Mouse (Mus musculus): ENCODE measurements around the gene Tspan4.
A peak's percentile ranks its signal among the peaks of the same experiment; 100 is the strongest.

The Tspan4 gene

DNA sequence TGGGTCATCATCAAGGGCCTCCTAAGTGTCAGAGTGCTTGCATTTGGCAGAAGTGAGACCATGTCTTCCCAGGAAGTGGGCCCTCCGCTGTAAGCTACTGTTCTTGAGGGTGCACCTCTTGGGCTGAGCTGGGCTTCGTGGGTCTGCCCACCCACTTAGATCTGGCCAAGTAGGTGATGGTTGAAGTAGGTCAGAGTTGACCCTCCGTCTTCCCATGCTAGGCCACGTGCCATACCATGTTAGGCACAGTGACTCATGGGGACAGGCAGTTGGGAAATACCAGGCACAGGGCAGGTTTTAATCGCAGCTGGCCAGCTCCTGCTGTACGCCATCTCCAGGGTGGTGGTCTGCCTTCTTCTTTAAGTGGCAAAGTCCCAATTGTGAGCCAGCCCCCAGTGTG lies 18.3 kb upstream of the Tspan4 start:
- TF ChIP-seq CTCF (conservative IDR thresholded peaks at IDR 0.05; ENCODE audit: low read length) = no peak
- TF ChIP-seq NANOG (IDR thresholded peaks at IDR 0.05; ENCODE audit: borderline replicate concordance, low read length) = no peak
- TF ChIP-seq POU5F1 (IDR thresholded peaks at IDR 0.05; ENCODE audit: borderline replicate concordance, low read length) = no peak

DNA sequence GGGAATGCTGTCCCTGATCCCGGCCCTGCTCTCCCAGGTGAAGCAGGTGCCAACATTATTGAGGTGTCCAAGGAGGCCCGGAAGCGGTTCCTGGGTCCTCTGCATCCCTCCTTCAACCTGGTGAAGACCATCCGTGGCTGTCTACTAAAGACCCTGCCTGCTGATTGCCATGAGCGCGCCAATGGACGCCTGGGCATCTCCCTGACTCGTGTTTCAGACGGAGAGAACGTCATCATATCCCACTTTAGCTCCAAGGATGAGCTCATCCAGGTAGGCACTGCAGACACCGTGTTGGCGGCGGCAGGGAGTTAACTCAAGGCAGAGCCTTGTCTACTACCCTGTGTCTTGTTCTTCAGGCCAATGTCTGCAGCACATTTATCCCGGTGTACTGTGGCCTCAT lies 17.8 kb upstream of the Tspan4 start:
- no peaks in the 10 kb centered on the region for H3K9me3 ChIP-seq (ENCODE audit: low read length)
- peaks cover 41% of the 10 kb centered on the region for H3K27me3 ChIP-seq (ENCODE audit: insufficient read depth, low read length)

More for the DNA sequence above, 18.3 kb upstream of the Tspan4 start:
- Histone ChIP-seq H3K36me3 (ENCODE audit: insufficient read depth, low read length) (peaks cover 23% of the 10 kb centered on the region), H3K9me3 (ENCODE audit: low read length) (no peaks in the 10 kb centered on the region), H3K4me1 (replicated peaks; ENCODE audit: low read depth, low read length) (peaks cover 74% of the 10 kb centered on the region), H3K27me3 (ENCODE audit: insufficient read depth, low read length) (peaks cover 37% of the 10 kb centered on the region), H3K4me3 (replicated peaks; ENCODE audit: low read length) (no peak overlapping the region)

DNA sequence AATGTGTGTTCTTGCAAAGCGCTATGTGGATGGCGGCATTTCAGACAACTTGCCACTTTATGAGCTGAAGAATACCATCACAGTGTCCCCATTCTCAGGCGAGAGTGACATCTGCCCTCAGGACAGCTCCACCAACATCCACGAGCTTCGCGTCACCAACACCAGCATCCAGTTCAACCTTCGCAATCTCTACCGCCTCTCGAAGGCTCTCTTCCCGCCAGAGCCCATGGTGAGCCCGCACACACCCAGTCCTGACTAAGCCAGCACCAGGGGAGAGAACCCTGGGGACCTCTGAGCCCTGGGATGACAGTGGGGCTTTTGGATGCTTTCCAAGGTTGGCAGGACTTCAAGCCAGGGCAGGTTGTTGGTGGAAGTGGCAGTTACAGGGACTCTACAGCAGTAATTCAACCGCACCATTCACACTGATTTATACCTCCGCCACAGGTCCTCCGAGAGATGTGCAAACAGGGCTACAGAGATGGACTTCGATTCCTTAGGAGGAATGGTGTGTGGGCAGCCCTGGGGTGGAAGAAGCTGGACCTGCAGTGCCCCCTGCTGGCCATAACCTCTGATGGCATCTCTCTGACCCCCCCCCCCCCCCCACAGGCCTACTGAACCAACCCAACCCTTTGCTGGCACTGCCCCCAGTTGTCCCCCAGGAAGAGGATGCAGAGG lies 16.9 kb upstream of the Tspan4 start:
- H3K4me1 ChIP-seq (replicated peaks; ENCODE audit: low read depth, low read length) = peaks cover 77% of the 10 kb centered on the region
- H3K9me3 ChIP-seq (ENCODE audit: low read length) = no peaks in the 10 kb centered on the region
- peaks cover 17% of the 10 kb centered on the region for H3K36me3 ChIP-seq (ENCODE audit: insufficient read depth, low read length)
- peaks cover 50% of the 10 kb centered on the region for H3K27me3 ChIP-seq (ENCODE audit: insufficient read depth, low read length)
- TF ChIP-seq POU5F1 (IDR thresholded peaks at IDR 0.05; ENCODE audit: borderline replicate concordance, low read length) (no peak), CTCF (conservative IDR thresholded peaks at IDR 0.05; ENCODE audit: low read length) (peak; percentile 37), NANOG (IDR thresholded peaks at IDR 0.05; ENCODE audit: borderline replicate concordance, low read length) (no peak)
- no peak overlapping the region for H3K4me3 ChIP-seq (replicated peaks; ENCODE audit: low read length)

More for the DNA sequence above, 17.8 kb upstream of the Tspan4 start:
- TF ChIP-seq NANOG (IDR thresholded peaks at IDR 0.05; ENCODE audit: borderline replicate concordance, low read length) = no peak
- no peak for TF ChIP-seq CTCF (conservative IDR thresholded peaks at IDR 0.05; ENCODE audit: low read length)
- no peak for TF ChIP-seq POU5F1 (IDR thresholded peaks at IDR 0.05; ENCODE audit: borderline replicate concordance, low read length)
- Histone ChIP-seq H3K4me1 (replicated peaks; ENCODE audit: low read depth, low read length) (peaks cover 73% of the 10 kb centered on the region), H3K4me3 (replicated peaks; ENCODE audit: low read length) (no peak overlapping the region), H3K36me3 (ENCODE audit: insufficient read depth, low read length) (peaks cover 18% of the 10 kb centered on the region)

DNA sequence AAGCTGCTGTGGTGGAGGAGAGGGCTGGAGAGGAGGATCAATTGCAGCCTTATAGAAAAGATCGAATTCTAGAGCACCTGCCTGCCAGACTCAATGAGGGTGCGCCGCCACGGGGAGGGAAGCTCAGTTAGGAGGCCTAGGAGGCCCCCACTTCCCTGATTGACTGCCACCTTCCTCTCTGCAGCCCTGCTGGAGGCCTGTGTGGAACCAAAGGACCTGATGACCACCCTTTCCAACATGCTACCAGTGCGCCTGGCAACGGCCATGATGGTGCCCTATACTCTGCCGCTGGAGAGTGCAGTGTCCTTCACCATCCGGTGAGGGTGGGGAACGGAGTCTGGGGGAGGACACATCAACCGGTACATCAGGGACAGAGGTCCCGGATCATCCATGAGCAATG lies 16.4 kb upstream of the Tspan4 start:
- Histone ChIP-seq H3K4me3 (replicated peaks; ENCODE audit: low read length) (peak overlapping the region; percentile 74), H3K27me3 (ENCODE audit: insufficient read depth, low read length) (peaks cover 56% of the 10 kb centered on the region), H3K4me1 (replicated peaks; ENCODE audit: low read depth, low read length) (peaks cover 83% of the 10 kb centered on the region), H3K9me3 (ENCODE audit: low read length) (no peaks in the 10 kb centered on the region), H3K36me3 (ENCODE audit: insufficient read depth, low read length) (peaks cover 17% of the 10 kb centered on the region)
- TF ChIP-seq CTCF (conservative IDR thresholded peaks at IDR 0.05; ENCODE audit: low read length) = no peak; the same call in 1 of the 2 replicates
- TF ChIP-seq POU5F1 (IDR thresholded peaks at IDR 0.05; ENCODE audit: borderline replicate concordance, low read length) = no peak
- no peak for TF ChIP-seq NANOG (IDR thresholded peaks at IDR 0.05; ENCODE audit: borderline replicate concordance, low read length)

DNA sequence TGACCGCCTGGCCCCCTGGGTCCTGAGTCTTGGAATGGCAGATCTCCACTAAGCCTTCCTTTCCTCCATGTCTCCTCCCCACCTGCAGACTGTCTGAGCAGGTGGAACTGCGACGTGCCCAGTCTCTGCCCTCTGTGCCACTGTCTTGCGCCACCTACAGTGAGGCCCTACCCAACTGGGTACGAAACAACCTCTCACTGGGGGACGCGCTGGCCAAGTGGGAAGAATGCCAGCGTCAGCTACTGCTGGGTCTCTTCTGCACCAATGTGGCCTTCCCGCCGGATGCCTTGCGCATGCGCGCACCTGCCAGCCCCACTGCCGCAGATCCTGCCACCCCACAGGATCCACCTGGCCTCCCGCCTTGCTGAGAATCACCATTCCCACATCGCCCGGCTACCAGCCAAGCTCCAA lies 15.7 kb upstream of the Tspan4 start:
- TF ChIP-seq POU5F1 (IDR thresholded peaks at IDR 0.05; ENCODE audit: borderline replicate concordance, low read length) (no peak), NANOG (IDR thresholded peaks at IDR 0.05; ENCODE audit: borderline replicate concordance, low read length) (no peak), CTCF (conservative IDR thresholded peaks at IDR 0.05; ENCODE audit: low read length) (no peak)
- Histone ChIP-seq H3K4me1 (replicated peaks; ENCODE audit: low read depth, low read length) (peaks cover 87% of the 10 kb centered on the region), H3K27me3 (ENCODE audit: insufficient read depth, low read length) (peaks cover 62% of the 10 kb centered on the region)

DNA sequence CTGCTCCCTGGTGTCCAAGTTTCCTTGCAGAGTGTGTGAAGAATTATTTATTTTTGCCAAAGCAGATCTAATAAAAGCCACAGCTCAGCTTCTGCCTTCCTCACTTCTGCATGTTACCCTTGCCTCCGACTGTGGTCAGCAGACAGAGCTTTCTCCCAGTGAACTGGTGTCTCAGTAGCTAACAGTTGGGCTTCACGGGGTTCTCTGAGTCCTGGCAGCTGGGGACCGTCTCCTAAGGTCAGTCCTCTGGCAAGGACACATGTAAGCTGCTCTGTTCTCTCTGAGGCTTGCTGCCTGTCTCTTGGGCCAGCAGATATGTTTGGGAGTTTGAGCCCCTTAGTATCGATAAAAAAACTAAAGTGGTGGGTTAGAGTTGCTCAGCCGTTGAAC lies 15.0 kb upstream of the Tspan4 start:
- Histone ChIP-seq H3K9me3 (ENCODE audit: low read length) (no peaks in the 10 kb centered on the region), H3K27me3 (ENCODE audit: insufficient read depth, low read length) (peaks cover 69% of the 10 kb centered on the region), H3K4me1 (replicated peaks; ENCODE audit: low read depth, low read length) (peaks cover 89% of the 10 kb centered on the region), H3K4me3 (replicated peaks; ENCODE audit: low read length) (peak overlapping the region; percentile 74), H3K36me3 (ENCODE audit: insufficient read depth, low read length) (peaks cover 17% of the 10 kb centered on the region)
- TF ChIP-seq NANOG (IDR thresholded peaks at IDR 0.05; ENCODE audit: borderline replicate concordance, low read length) (no peak), CTCF (conservative IDR thresholded peaks at IDR 0.05; ENCODE audit: low read length) (no peak), POU5F1 (IDR thresholded peaks at IDR 0.05; ENCODE audit: borderline replicate concordance, low read length) (no peak)

More for the DNA sequence above, 15.7 kb upstream of the Tspan4 start:
- Histone ChIP-seq H3K36me3 (ENCODE audit: insufficient read depth, low read length) (peaks cover 17% of the 10 kb centered on the region), H3K9me3 (ENCODE audit: low read length) (no peaks in the 10 kb centered on the region), H3K4me3 (replicated peaks; ENCODE audit: low read length) (peak overlapping the region; percentile 74)

DNA sequence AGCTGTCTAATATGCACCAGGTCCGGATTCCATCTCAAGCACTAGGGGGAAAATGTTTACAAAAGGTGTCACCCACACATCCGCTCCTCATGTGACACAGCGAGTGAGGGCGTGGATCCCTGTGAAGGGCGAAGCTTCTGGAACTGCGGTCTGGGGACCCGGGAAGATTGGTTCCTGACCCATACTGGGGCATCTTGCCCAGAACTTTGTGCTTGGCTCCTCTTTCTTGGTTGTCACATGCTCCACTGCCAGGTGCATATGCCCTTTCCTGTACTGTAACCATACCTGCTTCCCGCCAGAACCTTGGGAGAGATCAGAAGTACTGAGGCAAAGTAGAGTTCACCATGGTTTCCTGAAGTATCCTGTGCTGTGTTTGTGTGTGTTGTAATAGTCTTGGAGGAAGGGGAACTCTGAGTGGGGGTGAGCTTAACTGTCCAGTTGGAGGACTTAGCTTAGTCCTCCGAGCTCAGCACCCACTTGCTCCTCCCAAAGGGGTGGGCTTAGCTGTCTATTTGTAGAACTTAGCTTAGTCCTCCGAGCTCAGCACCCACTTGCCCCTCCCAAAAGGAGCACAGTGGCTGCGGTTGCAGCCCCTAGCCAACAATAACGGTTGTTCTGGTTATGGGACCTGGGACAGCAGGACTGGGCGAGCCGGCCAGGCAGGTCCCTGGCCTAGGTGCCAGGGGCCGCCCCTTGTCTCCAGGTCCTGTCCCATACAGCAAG lies 14.5 kb upstream of the Tspan4 start, which contains the start of gene Cracr2b:
Gene Cracr2b, plus strand, starts transcription at position 704 of the 723 bp plus-strand sequence.
- no peaks in the 10 kb centered on the region for H3K9me3 ChIP-seq (ENCODE audit: low read length)
- TF ChIP-seq NANOG (IDR thresholded peaks at IDR 0.05; ENCODE audit: borderline replicate concordance, low read length) (no peak), POU5F1 (IDR thresholded peaks at IDR 0.05; ENCODE audit: borderline replicate concordance, low read length) (no peak), CTCF (conservative IDR thresholded peaks at IDR 0.05; ENCODE audit: low read length) (no peak)
- H3K4me1 ChIP-seq (replicated peaks; ENCODE audit: low read depth, low read length) = peaks cover 93% of the 10 kb centered on the region
- peak within 1 kb of the TSS; percentile 76 for H3K4me3 ChIP-seq (replicated peaks; ENCODE audit: low read length)
- H3K36me3 ChIP-seq (ENCODE audit: insufficient read depth, low read length) = peaks cover 17% of the 10 kb centered on the region
- H3K27me3 ChIP-seq (ENCODE audit: insufficient read depth, low read length) = peaks cover 73% of the 10 kb centered on the region

DNA sequence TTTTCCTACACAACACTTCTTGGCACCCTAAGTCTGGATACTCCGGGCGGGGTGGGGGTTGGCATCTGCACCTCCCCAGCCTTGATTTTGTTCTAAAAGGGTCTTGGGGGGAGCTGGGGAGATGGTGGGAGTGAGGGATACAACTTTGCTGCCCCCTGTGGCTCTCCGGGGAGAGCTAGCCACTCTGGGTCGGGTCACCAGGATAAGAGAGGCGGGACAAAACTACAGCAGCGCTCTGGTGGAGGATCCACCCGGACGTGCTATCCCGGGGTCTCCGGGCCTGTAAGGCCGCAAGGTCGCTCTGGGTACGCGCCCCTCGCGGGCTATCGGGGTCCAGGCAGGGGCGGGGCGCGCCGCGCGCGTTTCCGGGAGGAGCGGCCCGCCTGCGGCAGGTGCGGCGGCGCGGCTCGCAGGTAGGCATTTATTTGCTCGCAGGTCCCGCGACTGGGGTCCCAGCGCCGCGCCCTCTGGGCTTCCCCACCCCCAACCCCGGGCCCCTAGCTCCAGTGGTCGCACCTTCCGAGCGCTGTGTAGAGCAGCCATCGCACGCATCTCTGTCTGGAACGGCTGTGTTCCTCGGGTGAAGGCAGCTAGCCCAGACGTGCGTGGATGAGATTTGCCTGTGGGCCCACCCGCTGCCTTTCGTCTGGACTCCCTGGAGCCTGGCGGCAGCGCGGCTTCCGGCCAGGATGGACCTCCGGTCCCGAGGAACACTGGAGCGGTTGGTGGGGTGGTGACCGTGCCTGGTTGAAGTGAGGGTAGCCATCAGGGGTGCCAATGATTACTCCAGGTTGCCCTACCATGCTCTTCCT lies 13.3 kb upstream of the Tspan4 start:
- peaks cover 17% of the 10 kb centered on the region for H3K36me3 ChIP-seq (ENCODE audit: insufficient read depth, low read length)
- H3K4me3 ChIP-seq (replicated peaks; ENCODE audit: low read length) = peak overlapping the region; percentile 76
- TF ChIP-seq NANOG (IDR thresholded peaks at IDR 0.05; ENCODE audit: borderline replicate concordance, low read length) (no peak), POU5F1 (IDR thresholded peaks at IDR 0.05; ENCODE audit: borderline replicate concordance, low read length) (no peak)
- peaks cover 77% of the 10 kb centered on the region for H3K27me3 ChIP-seq (ENCODE audit: insufficient read depth, low read length)
- H3K4me1 ChIP-seq (replicated peaks; ENCODE audit: low read depth, low read length) = peaks cover 93% of the 10 kb centered on the region
- H3K9me3 ChIP-seq (ENCODE audit: low read length) = no peaks in the 10 kb centered on the region

All from E14TG2a.4 (cell line).